Mouse (Mus musculus): ENCODE measurements at regions not wholly inside any gene's neighbourhood (a gene's known extent, or its start where the extent isn't known, plus 50 kb on each side); places are given as distances from the start of the nearest gene placed in this dataset.

- Histone ChIP-seq H3K9me3 (ENCODE audit: control insufficient read depth, low read length) (no peaks in the 10 kb centered on the region), H3K36me3 (ENCODE audit: control insufficient read depth, insufficient read depth, low read length) (no peaks in the 10 kb centered on the region), H3K9ac (ENCODE audit: low read length) (no peak overlapping the region), H3K4me1 (replicated peaks; ENCODE audit: control insufficient read depth, insufficient read depth, low read length) (peaks cover 5% of the 10 kb centered on the region; the same call in 1 of the 2 replicates), H3K27me3 (replicated peaks; ENCODE audit: control insufficient read depth, insufficient read depth, low read length) (no peaks in the 10 kb centered on the region), H3K4me2 (ENCODE audit: low read length) (no peak overlapping the region), H3K27ac (ENCODE audit: low read depth) (no peak overlapping the region), H3K4me3 (ENCODE audit: low read depth, low read length) (no peak overlapping the region)
- WGBS = 74% methylated on average over 4 of the region's 4 CpGs
- DNase-seq (ENCODE audit: low spot score) (no peak), ATAC-seq (replicated peaks; ENCODE audit: low FRiP score, low TSS enrichment, low read depth) (no peak)
Observed at GRCm38 (mm10) chr10:125735744-125736494, 230.0 kb upstream of the Lrig3 start.

- H3K36me3 ChIP-seq (ENCODE audit: control insufficient read depth, insufficient read depth, low read length) = no peaks in the 10 kb centered on the region
- ATAC-seq (replicated peaks; ENCODE audit: low FRiP score, low TSS enrichment, low read depth) (no peak), DNase-seq (ENCODE audit: low spot score) (no peak)
- peak overlapping the region; percentile 48; the same call in 1 of the 2 replicates for H3K27ac ChIP-seq (ENCODE audit: low read depth)
- no peak overlapping the region for H3K4me3 ChIP-seq (ENCODE audit: low read depth, low read length)
- no peak overlapping the region for H3K9ac ChIP-seq (ENCODE audit: low read length)
- no peaks in the 10 kb centered on the region for H3K9me3 ChIP-seq (ENCODE audit: control insufficient read depth, low read length)
- peak overlapping the region; percentile 28 for H3K4me2 ChIP-seq (ENCODE audit: low read length)
- peaks cover 30% of the 10 kb centered on the region; the same call in 1 of the 2 replicates for H3K4me1 ChIP-seq (replicated peaks; ENCODE audit: control insufficient read depth, insufficient read depth, low read length)
- H3K27me3 ChIP-seq (replicated peaks; ENCODE audit: control insufficient read depth, insufficient read depth, low read length) = no peaks in the 10 kb centered on the region
- WGBS = 44% methylated on average over 6 of the region's 6 CpGs
Observed at GRCm38 (mm10) chr10:125743181-125743580, 222.8 kb upstream of the Lrig3 start.

- Histone ChIP-seq H3K27ac (ENCODE audit: low read depth) (no peak overlapping the region), H3K9me3 (ENCODE audit: control insufficient read depth, low read length) (no peaks in the 10 kb centered on the region), H3K4me1 (replicated peaks; ENCODE audit: control insufficient read depth, insufficient read depth, low read length) (peaks cover 9% of the 10 kb centered on the region; the same call in 1 of the 2 replicates), H3K4me2 (ENCODE audit: low read length) (no peak overlapping the region), H3K4me3 (ENCODE audit: low read depth, low read length) (no peak overlapping the region), H3K9ac (ENCODE audit: low read length) (no peak overlapping the region), H3K36me3 (ENCODE audit: control insufficient read depth, insufficient read depth, low read length) (no peaks in the 10 kb centered on the region), H3K27me3 (replicated peaks; ENCODE audit: control insufficient read depth, insufficient read depth, low read length) (no peaks in the 10 kb centered on the region)
- 65% methylated on average over 6 of the region's 6 CpGs for WGBS
- DNase-seq (ENCODE audit: low spot score) = no peak
- ATAC-seq (replicated peaks; ENCODE audit: low FRiP score, low TSS enrichment, low read depth) = no peak
Observed at GRCm38 (mm10) chr10:125749031-125749585, 216.9 kb upstream of the Lrig3 start.

GRCm38 (mm10) chr10:125752506-125753218, 213.3 kb upstream of the Lrig3 start:
- DNase-seq (ENCODE audit: low spot score) = no peak
- no peak overlapping the region for H3K4me2 ChIP-seq (ENCODE audit: low read length)
- no peak for ATAC-seq (replicated peaks; ENCODE audit: low FRiP score, low TSS enrichment, low read depth)
- H3K27me3 ChIP-seq (replicated peaks; ENCODE audit: control insufficient read depth, insufficient read depth, low read length) = no peaks in the 10 kb centered on the region
- no peak overlapping the region for H3K4me3 ChIP-seq (ENCODE audit: low read depth, low read length)
- no peaks in the 10 kb centered on the region for H3K36me3 ChIP-seq (ENCODE audit: control insufficient read depth, insufficient read depth, low read length)
- H3K9ac ChIP-seq (ENCODE audit: low read length) = no peak overlapping the region
- no peaks in the 10 kb centered on the region for H3K9me3 ChIP-seq (ENCODE audit: control insufficient read depth, low read length)
- 40% methylated on average over 10 of the region's 10 CpGs for WGBS
- no peak overlapping the region for H3K27ac ChIP-seq (ENCODE audit: low read depth)
- no peaks in the 10 kb centered on the region for H3K4me1 ChIP-seq (replicated peaks; ENCODE audit: control insufficient read depth, insufficient read depth, low read length)

- Histone ChIP-seq H3K4me1 (replicated peaks; ENCODE audit: control insufficient read depth, insufficient read depth, low read length) (peaks cover 1% of the 10 kb centered on the region; the same call in 1 of the 2 replicates), H3K4me3 (ENCODE audit: low read depth, low read length) (no peak overlapping the region), H3K9me3 (ENCODE audit: control insufficient read depth, low read length) (0 out of 2 replicates have a peak, but pooled peaks cover 5% of the 10 kb centered on the region), H3K27ac (ENCODE audit: low read depth) (no peak overlapping the region), H3K9ac (ENCODE audit: low read length) (no peak overlapping the region), H3K27me3 (replicated peaks; ENCODE audit: control insufficient read depth, insufficient read depth, low read length) (no peaks in the 10 kb centered on the region), H3K4me2 (ENCODE audit: low read length) (no peak overlapping the region), H3K36me3 (ENCODE audit: control insufficient read depth, insufficient read depth, low read length) (no peaks in the 10 kb centered on the region)
- ATAC-seq (replicated peaks; ENCODE audit: low FRiP score, low TSS enrichment, low read depth) (no peak), DNase-seq (ENCODE audit: low spot score) (no peak)
- WGBS = 93% methylated on average over 3 of the region's 3 CpGs
Observed at GRCm38 (mm10) chr10:125759171-125759570, 206.8 kb upstream of the Lrig3 start.

- no peak overlapping the region for H3K4me2 ChIP-seq (ENCODE audit: low read length)
- H3K4me3 ChIP-seq (ENCODE audit: low read depth, low read length) = no peak overlapping the region
- peaks cover 5% of the 10 kb centered on the region; the same call in 1 of the 2 replicates for H3K4me1 ChIP-seq (replicated peaks; ENCODE audit: control insufficient read depth, insufficient read depth, low read length)
- H3K9ac ChIP-seq (ENCODE audit: low read length) = no peak overlapping the region
- H3K36me3 ChIP-seq (ENCODE audit: control insufficient read depth, insufficient read depth, low read length) = no peaks in the 10 kb centered on the region
- DNase-seq (ENCODE audit: low spot score) = no peak
- H3K27ac ChIP-seq (ENCODE audit: low read depth) = no peak overlapping the region
- no peak for ATAC-seq (replicated peaks; ENCODE audit: low FRiP score, low TSS enrichment, low read depth)
- 81% methylated on average over 16 of the region's 16 CpGs for WGBS
- no peaks in the 10 kb centered on the region for H3K27me3 ChIP-seq (replicated peaks; ENCODE audit: control insufficient read depth, insufficient read depth, low read length)
- H3K9me3 ChIP-seq (ENCODE audit: control insufficient read depth, low read length) = 0 out of 2 replicates have a peak, but pooled peaks cover 5% of the 10 kb centered on the region
Observed at GRCm38 (mm10) chr10:125762367-125763068, 203.4 kb upstream of the Lrig3 start.

GRCm38 (mm10) chr10:125764402-125765102, 201.4 kb upstream of the Lrig3 start:
- 0 out of 2 replicates have a peak, but pooled peaks cover 5% of the 10 kb centered on the region for H3K9me3 ChIP-seq (ENCODE audit: control insufficient read depth, low read length)
- DNase-seq (ENCODE audit: low spot score) (peak; percentile 62), ATAC-seq (replicated peaks; ENCODE audit: low FRiP score, low TSS enrichment, low read depth) (0 out of 2 replicates have a peak, but pooled peaks have one; percentile 53)
- no peak overlapping the region for H3K9ac ChIP-seq (ENCODE audit: low read length)
- no peaks in the 10 kb centered on the region for H3K27me3 ChIP-seq (replicated peaks; ENCODE audit: control insufficient read depth, insufficient read depth, low read length)
- H3K4me3 ChIP-seq (ENCODE audit: low read depth, low read length) = no peak overlapping the region
- H3K36me3 ChIP-seq (ENCODE audit: control insufficient read depth, insufficient read depth, low read length) = no peaks in the 10 kb centered on the region
- H3K27ac ChIP-seq (ENCODE audit: low read depth) = peak overlapping the region; percentile 40
- no peak overlapping the region for H3K4me2 ChIP-seq (ENCODE audit: low read length)
- 62% methylated on average over 10 of the region's 10 CpGs for WGBS
- peaks cover 5% of the 10 kb centered on the region; the same call in 1 of the 2 replicates for H3K4me1 ChIP-seq (replicated peaks; ENCODE audit: control insufficient read depth, insufficient read depth, low read length)
